Mouse (Mus musculus) limb, embryonic 13.5 days (tissue): ENCODE measurements around the gene Gm37240. TPM values are rescaled to one million over a fixed set of nuclear protein-coding genes. Genes with fewer than 3 reads are reported as not detected.
"Not testable (repeated sequence)": the region's sequence is repeated elsewhere in the genome, so short reads cannot be mapped to it uniquely, and the experiment has no call there.

Experiments used
- ATAC-seq: fragments of 200-750 bp; cut with Nextera tagmentation; 2 replicates; pipeline ENCODE4 v1.8.0; 2017; ENCODE audit warnings: low read depth, moderate number of reproducible peaks, moderate TSS enrichment; ENCODE audit not compliant: low FRiP score
- H3K27ac ChIP-seq: fragments of 300-500 bp; sonication (generic); 2 replicates; pipeline ENCODE4 v1.5.1; 2015; ENCODE audit warnings: inconsistent platforms, mild to moderate bottlenecking, moderate library complexity
- H3K27me3 ChIP-seq: fragments of 300-500 bp; sonication (generic); 2 replicates; pipeline ENCODE4 v1.6.1; 2015; ENCODE audit warnings: mild to moderate bottlenecking, inconsistent platforms
- H3K36me3 ChIP-seq: fragments of 300-500 bp; sonication (generic); 2 replicates; pipeline ENCODE4 v1.6.1; 2015; ENCODE audit warnings: inconsistent platforms, mild to moderate bottlenecking, moderate library complexity
- H3K4me1 ChIP-seq: fragments of 300-500 bp; sonication (generic); 2 replicates; pipeline ENCODE4 v1.6.1; 2015; ENCODE audit warnings: inconsistent platforms
- H3K4me2 ChIP-seq: fragments of 300-500 bp; sonication (generic); replicated peaks from 2 replicates; pipeline ENCODE4 v1.6.1; 2015; ENCODE audit warnings: inconsistent platforms, mild to moderate bottlenecking, moderate library complexity
- H3K4me3 ChIP-seq: fragments of 300-500 bp; sonication (generic); 2 replicates; pipeline ENCODE4 v1.5.1; 2015; ENCODE audit warnings: moderate library complexity, mild to moderate bottlenecking, inconsistent platforms
- H3K9ac ChIP-seq: fragments of 300-500 bp; sonication (generic); 2 replicates; pipeline ENCODE4 v1.6.1; 2015; ENCODE audit warnings: mild to moderate bottlenecking, inconsistent platforms
- H3K9me3 ChIP-seq: fragments of 300-500 bp; sonication (generic); 2 replicates; pipeline ENCODE4 v1.6.1; 2016; ENCODE audit warnings: inconsistent platforms
- WGBS: fragments of 180-500 bp; shearing (Covaris S2); methylation state at CpG from one replicate; pipeline ENCODE4 v1.1.7; 2015; 5-methylcytosine and 5-hydroxymethylcytosine counted together
- polyA plus RNA-seq: library from polyadenylated mRNA; unstranded; fragments of >200 nt; fragmentation: Nextera tagmentation; extraction: Ambion mirVana; gene quantifications from 2 replicates; pipeline ENCODE4 v1.2.1, GENCODE M21; 2015

The Gm37240 gene
- polyA plus RNA-seq: 4.4 and 6.1 TPM in 2 replicates

DNA sequence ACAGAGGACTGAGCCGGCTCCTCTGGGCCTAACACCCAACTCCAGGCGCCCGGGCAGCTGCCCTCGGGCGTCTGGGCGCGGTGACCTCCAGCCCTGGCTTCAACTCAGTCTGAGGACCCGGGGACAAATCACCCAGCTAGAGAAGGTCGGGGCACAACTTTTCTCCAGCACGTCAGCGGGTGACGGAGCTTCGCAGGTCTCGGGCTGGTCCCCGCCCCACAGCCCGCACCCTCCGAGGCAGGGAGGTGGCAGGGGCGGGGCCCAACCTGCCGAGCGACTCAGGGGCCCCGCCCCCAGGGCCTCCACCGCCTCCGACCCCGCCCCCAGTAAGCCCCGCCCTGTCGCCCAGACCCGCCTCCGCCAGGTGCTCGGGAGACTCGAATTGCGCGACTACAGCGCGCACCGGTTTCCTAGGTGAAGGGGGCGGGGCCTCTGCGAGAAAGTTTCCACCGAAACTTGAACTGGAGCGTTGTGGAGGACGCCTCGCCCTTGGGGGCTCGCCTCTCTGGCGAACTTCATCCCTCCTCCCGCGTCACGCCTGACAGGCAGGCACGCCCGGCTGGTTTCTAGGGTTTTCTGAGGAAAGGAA, at the start of gene Gm37240, which contains the start of gene Glt28d2:
Gene Gm37240, minus strand, starts transcription at position 280 of the 589 bp plus-strand sequence.
Gene Glt28d2, minus strand, starts transcription at position 278 of the 589 bp plus-strand sequence.
- Histone ChIP-seq H3K36me3 (no peaks in the 10 kb centered on the region), H3K9ac (peak within 1 kb of the TSS; percentile 69), H3K27ac (peak within 1 kb of the TSS; percentile 33; the same call in 1 of the 2 replicates), H3K4me3 (peak within 1 kb of the TSS; percentile 61), H3K4me2 (peak within 1 kb of the TSS; percentile 86), H3K9me3 (no peaks in the 10 kb centered on the region), H3K4me1 (peaks cover 17% of the 10 kb centered on the region), H3K27me3 (peaks cover 12% of the 10 kb centered on the region; the same call in 1 of the 2 replicates)
- WGBS: under 1% methylated on average over 46 of the region's 48 CpGs
- ATAC-seq: peak; percentile 93

GRCm38 (mm10) chr3:85933586-85933985, 46.3 kb upstream of the Gm37240 start:
- WGBS: 84% methylated on average over 5 of the region's 5 CpGs
- H3K36me3 ChIP-seq: no peaks in the 10 kb centered on the region
- H3K27me3 ChIP-seq: no peaks in the 10 kb centered on the region
- no peak for ATAC-seq
- H3K9ac ChIP-seq: no peak overlapping the region
- H3K4me1 ChIP-seq: no peaks in the 10 kb centered on the region
- no peak overlapping the region for H3K27ac ChIP-seq
- H3K4me3 ChIP-seq: no peak overlapping the region
- H3K4me2 ChIP-seq: no peak overlapping the region
- H3K9me3 ChIP-seq: no peaks in the 10 kb centered on the region

DNA sequence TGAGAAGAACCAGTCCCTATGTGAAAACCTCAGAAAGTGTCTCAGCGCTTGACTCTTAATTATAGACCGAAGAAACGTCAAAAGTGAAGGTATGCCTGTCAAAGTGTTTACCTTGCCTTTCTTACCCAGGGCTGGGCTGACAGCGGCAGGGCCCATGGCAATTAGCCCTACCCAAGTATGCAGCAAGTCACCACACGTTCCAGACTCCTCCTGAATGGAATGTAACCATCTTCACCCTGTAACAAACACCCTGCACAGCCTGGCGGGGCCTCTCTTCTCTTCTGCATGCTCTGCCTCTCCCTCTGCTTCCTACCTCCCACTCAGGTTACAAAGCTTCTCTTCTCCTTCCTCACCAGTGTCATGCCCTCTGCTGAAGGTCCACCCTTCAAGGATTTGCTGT, 44.5 kb upstream of the Gm37240 start:
- Histone ChIP-seq H3K36me3 (no peaks in the 10 kb centered on the region), H3K9ac (no peak overlapping the region), H3K4me1 (peaks cover 12% of the 10 kb centered on the region), H3K27ac (no peak overlapping the region), H3K4me3 (no peak overlapping the region), H3K9me3 (no peaks in the 10 kb centered on the region), H3K27me3 (no peaks in the 10 kb centered on the region), H3K4me2 (no peak overlapping the region)
- no peak for ATAC-seq
- WGBS: 73% methylated on average over 6 of the region's 6 CpGs

DNA sequence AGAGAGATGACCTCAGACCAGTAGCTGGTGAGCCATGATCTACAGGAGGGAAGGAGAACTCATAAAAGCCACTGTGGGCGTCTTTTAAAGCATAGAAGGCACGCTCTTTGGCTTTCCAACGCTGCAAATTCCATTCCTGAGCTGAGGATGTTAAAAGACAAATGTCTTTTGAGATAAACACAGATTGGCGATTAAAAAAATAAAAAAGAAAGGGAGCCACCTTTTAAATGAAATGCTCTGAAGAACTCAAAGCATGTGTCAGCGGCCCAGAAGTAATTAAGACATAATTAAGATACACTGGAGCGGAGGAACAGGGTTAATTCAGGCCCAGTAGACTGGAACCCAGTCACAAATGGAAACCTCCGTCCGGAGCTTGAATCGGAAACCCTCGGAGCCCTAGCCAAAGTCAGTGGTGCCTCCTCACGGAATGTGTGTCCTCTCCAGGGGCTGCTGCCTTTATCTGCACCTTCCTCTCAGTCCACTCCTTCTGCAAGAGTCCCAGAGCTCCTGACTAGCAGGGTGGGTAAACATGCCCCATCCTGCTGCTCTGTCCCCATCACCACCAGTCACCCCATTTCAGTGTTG, 43.4 kb upstream of the Gm37240 start:
- Histone ChIP-seq H3K27ac (no peak overlapping the region), H3K9ac (no peak overlapping the region), H3K4me2 (no peak overlapping the region), H3K27me3 (no peaks in the 10 kb centered on the region), H3K4me3 (no peak overlapping the region), H3K4me1 (peaks cover 12% of the 10 kb centered on the region), H3K9me3 (no peaks in the 10 kb centered on the region), H3K36me3 (no peaks in the 10 kb centered on the region)
- 76% methylated on average over 11 of the region's 11 CpGs for WGBS
- no peak for ATAC-seq

DNA sequence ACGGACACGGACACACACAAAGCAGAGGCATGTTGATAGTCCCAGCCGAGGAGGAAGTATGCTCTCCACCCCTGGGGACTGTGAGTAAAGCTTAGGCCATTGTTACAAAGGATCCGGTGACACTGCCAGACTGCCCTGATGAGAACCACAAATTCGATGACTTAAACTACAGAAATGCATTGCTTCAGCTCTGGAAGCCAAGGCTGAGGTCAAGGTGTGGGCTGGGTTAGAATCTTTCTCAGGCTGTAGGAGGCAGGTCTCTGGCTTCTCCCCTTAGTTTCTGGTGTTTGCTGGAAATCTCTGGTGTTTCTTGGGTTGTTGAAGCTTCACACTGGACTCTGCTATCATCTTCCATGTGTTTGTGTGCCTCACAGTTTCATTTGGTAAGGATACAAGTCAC, 42.4 kb upstream of the Gm37240 start:
- Histone ChIP-seq H3K9me3 (no peaks in the 10 kb centered on the region), H3K27me3 (no peaks in the 10 kb centered on the region), H3K27ac (no peak overlapping the region), H3K4me3 (no peak overlapping the region), H3K36me3 (no peaks in the 10 kb centered on the region), H3K4me1 (peaks cover 12% of the 10 kb centered on the region), H3K4me2 (no peak overlapping the region), H3K9ac (no peak overlapping the region)
- WGBS: 83% methylated on average over 5 of the region's 5 CpGs
- no peak for ATAC-seq

DNA sequence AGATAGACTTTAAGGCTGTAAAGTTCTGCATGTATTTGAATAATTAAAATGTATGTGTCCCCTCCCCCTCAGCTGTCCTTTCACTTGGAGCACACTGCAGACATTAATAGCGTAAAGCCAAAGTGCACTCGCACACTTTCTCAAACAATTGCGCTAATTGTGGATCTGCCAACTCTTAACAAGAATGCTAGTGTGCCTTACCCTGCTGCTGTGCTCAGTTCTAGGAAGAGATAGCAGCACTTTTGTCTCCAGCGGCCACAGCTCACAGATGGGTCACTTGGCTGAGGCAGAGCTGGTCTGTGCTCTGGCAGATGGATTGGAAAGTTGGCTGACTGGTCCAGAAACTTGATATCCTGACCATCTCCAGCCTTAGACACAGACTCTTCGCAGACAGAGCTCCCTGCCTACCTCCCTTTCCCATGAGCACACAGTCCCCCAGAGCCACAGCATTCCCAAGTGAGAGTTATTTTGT, 40.9 kb upstream of the Gm37240 start:
- ATAC-seq: 0 out of 2 replicates have a peak, but pooled peaks have one; percentile 14
- WGBS: 69% methylated on average over 5 of the region's 5 CpGs
- no peaks in the 10 kb centered on the region for H3K27me3 ChIP-seq
- no peak overlapping the region for H3K27ac ChIP-seq
- no peak overlapping the region for H3K4me2 ChIP-seq
- peaks cover 21% of the 10 kb centered on the region for H3K4me1 ChIP-seq
- H3K36me3 ChIP-seq: no peaks in the 10 kb centered on the region
- H3K4me3 ChIP-seq: no peak overlapping the region
- no peak overlapping the region for H3K9ac ChIP-seq
- no peaks in the 10 kb centered on the region for H3K9me3 ChIP-seq

GRCm38 (mm10) chr3:85927296-85927695, 40.0 kb upstream of the Gm37240 start:
- Histone ChIP-seq H3K27me3 (no peaks in the 10 kb centered on the region), H3K36me3 (no peaks in the 10 kb centered on the region), H3K4me3 (no peak overlapping the region), H3K27ac (no peak overlapping the region), H3K9ac (no peak overlapping the region), H3K9me3 (no peaks in the 10 kb centered on the region), H3K4me1 (peaks cover 21% of the 10 kb centered on the region), H3K4me2 (no peak overlapping the region)
- no peak for ATAC-seq
- WGBS: 13% methylated on average over 9 of the region's 9 CpGs

GRCm38 (mm10) chr3:85923954-85924945, 36.9 kb upstream of the Gm37240 start:
- H3K27me3 ChIP-seq: no peaks in the 10 kb centered on the region
- H3K9me3 ChIP-seq: no peaks in the 10 kb centered on the region
- H3K27ac ChIP-seq: no peak overlapping the region
- H3K4me2 ChIP-seq: peak overlapping the region; percentile 52
- peak overlapping the region; percentile 14; the same call in 1 of the 2 replicates for H3K4me3 ChIP-seq
- no peaks in the 10 kb centered on the region for H3K36me3 ChIP-seq
- ATAC-seq: peak; percentile 41; the same call in 1 of the 2 replicates
- WGBS: 43% methylated on average over 18 of the region's 18 CpGs
- peak overlapping the region; percentile 36; the same call in 1 of the 2 replicates for H3K9ac ChIP-seq
- H3K4me1 ChIP-seq: peaks cover 21% of the 10 kb centered on the region

- Histone ChIP-seq H3K4me3 (no peak overlapping the region), H3K27ac (no peak overlapping the region), H3K27me3 (no peaks in the 10 kb centered on the region), H3K9me3 (no peaks in the 10 kb centered on the region), H3K9ac (no peak overlapping the region), H3K4me2 (peak overlapping the region; percentile 52; the same call in 1 of the 2 replicates), H3K4me1 (peaks cover 21% of the 10 kb centered on the region), H3K36me3 (no peaks in the 10 kb centered on the region)
- ATAC-seq: no peak
- 49% methylated on average over 8 of the region's 8 CpGs for WGBS
Observed at GRCm38 (mm10) chr3:85923343-85923742, 36.0 kb upstream of the Gm37240 start.

GRCm38 (mm10) chr3:85922331-85922730, 35.0 kb upstream of the Gm37240 start:
- no peaks in the 10 kb centered on the region for H3K36me3 ChIP-seq
- no peaks in the 10 kb centered on the region for H3K9me3 ChIP-seq
- H3K4me1 ChIP-seq: peaks cover 11% of the 10 kb centered on the region
- H3K27ac ChIP-seq: no peak overlapping the region
- no peaks in the 10 kb centered on the region for H3K27me3 ChIP-seq
- ATAC-seq: no peak; the same call in 1 of the 2 replicates
- H3K4me3 ChIP-seq: no peak overlapping the region
- 77% methylated on average over 3 of the region's 3 CpGs for WGBS
- no peak overlapping the region for H3K4me2 ChIP-seq
- no peak overlapping the region for H3K9ac ChIP-seq

GRCm38 (mm10) chr3:85920671-85921070, 33.4 kb upstream of the Gm37240 start:
- H3K27me3 ChIP-seq, H3K36me3 ChIP-seq, H3K9me3 ChIP-seq, H3K9ac ChIP-seq, H3K27ac ChIP-seq, H3K4me1 ChIP-seq, ATAC-seq, H3K4me3 ChIP-seq, H3K4me2 ChIP-seq: not testable (repeated sequence)
- 86% methylated on average over 2 of the region's 2 CpGs for WGBS

- H3K4me2 ChIP-seq: no peak overlapping the region
- WGBS: 15% methylated on average over 4 of the region's 4 CpGs
- no peaks in the 10 kb centered on the region for H3K9me3 ChIP-seq
- ATAC-seq: no peak
- no peaks in the 10 kb centered on the region for H3K27me3 ChIP-seq
- H3K9ac ChIP-seq: no peak overlapping the region
- H3K36me3 ChIP-seq: no peaks in the 10 kb centered on the region
- H3K27ac ChIP-seq: no peak overlapping the region
- H3K4me1 ChIP-seq: no peaks in the 10 kb centered on the region
- H3K4me3 ChIP-seq: no peak overlapping the region
Observed at GRCm38 (mm10) chr3:85917600-85917999, 30.3 kb upstream of the Gm37240 start.
